Mouse (Mus musculus) stomach, embryonic 14.5 days (tissue): ENCODE results near the gene Npas2. TPM values are rescaled to one million over a fixed set of nuclear protein-coding genes. Genes with fewer than 3 reads are reported as not detected.

Experiments used
- ATAC-seq: fragments of 200-750 bp; cut with Nextera tagmentation; 2 replicates; pipeline ENCODE4 v1.8.0; 2017; ENCODE audit warnings: low read depth, moderate TSS enrichment; ENCODE audit not compliant: insufficient number of reproducible peaks, insufficient read depth, low FRiP score
- H3K27ac ChIP-seq: fragments of 300-500 bp; sonication (generic); 2 replicates; pipeline ENCODE4 v1.5.1; 2014; ENCODE audit warnings: mild to moderate bottlenecking, low read length, moderate library complexity, mixed read lengths
- H3K27me3 ChIP-seq: fragments of 300-500 bp; sonication (generic); 2 replicates; pipeline ENCODE4 v1.6.1; 2014; ENCODE audit warnings: low read length, control low read depth, mixed read lengths; ENCODE audit not compliant: control insufficient read depth, insufficient read depth
- H3K36me3 ChIP-seq: fragments of 300-500 bp; sonication (generic); 2 replicates; pipeline ENCODE4 v1.6.1; 2014; ENCODE audit warnings: mild to moderate bottlenecking, control low read depth, low read length, moderate library complexity, mixed read lengths; ENCODE audit not compliant: control insufficient read depth, insufficient read depth
- H3K4me1 ChIP-seq: fragments of 300-500 bp; sonication (generic); 2 replicates; pipeline ENCODE4 v1.6.1; 2014; ENCODE audit warnings: low read length, control low read depth, mixed read lengths; ENCODE audit not compliant: control insufficient read depth, insufficient read depth
- H3K4me2 ChIP-seq: fragments of 300-500 bp; sonication (generic); replicated peaks from 2 replicates; pipeline ENCODE4 v1.6.1; 2014; ENCODE audit warnings: low read depth, low read length, control low read depth
- H3K4me3 ChIP-seq: fragments of 300-500 bp; sonication (generic); 2 replicates; pipeline ENCODE4 v1.5.1; 2014; ENCODE audit warnings: low read depth, low read length, control low read depth
- H3K9ac ChIP-seq: fragments of 300-500 bp; sonication (generic); replicated peaks from 2 replicates; pipeline ENCODE4 v1.6.1; 2014; ENCODE audit warnings: low read depth, mild to moderate bottlenecking, control low read depth, low read length, moderate library complexity, mixed read lengths
- H3K9me3 ChIP-seq: fragments of 300-500 bp; sonication (generic); 2 replicates; pipeline ENCODE4 v1.6.1; 2016; ENCODE audit warnings: low read depth, low read length, control low read depth; ENCODE audit not compliant: control insufficient read depth
- WGBS: fragments of 180-500 bp; shearing (Covaris S2); extraction: QIAGEN DNeasy Blood & Tissue Kit; methylation state at CpG from one replicate; pipeline ENCODE4 v1.1.7; 2014; 5-methylcytosine and 5-hydroxymethylcytosine counted together
- polyA plus RNA-seq: library from polyadenylated mRNA; unstranded; fragments of >200 nt; fragmentation: Nextera tagmentation; extraction: Ambion mirVana; gene quantifications from 2 replicates; pipeline ENCODE4 v1.2.1, GENCODE M21; 2014

Gene Npas2
- polyA plus RNA-seq, 1 experiment from 2014 or later, result 0.81 TPM

DNA sequence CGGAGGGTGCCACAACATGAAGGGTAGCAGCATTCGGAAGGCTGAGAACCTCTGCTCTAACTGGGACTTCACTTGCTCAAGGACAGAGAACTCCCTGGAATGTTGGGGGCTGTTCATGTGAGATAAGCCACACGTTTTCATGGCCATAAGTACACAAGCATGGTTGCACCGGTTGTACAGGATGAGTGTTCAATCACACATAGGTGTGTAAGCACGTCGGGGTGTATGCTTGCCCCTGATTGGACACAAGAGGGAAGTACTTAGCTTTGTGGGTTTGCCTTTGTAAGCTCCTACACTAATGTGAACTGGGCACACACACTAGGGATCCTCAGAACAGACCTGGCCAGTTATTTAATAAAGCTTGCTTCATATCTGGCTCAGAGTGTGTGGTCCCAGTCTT, 204.8 kb downstream of the Npas2 start:
- peaks cover 4% of the 10 kb centered on the region; the same call in 1 of the 2 replicates for H3K9me3 ChIP-seq
- no peaks in the 10 kb centered on the region for H3K27me3 ChIP-seq
- no peak overlapping the region for H3K27ac ChIP-seq
- H3K4me2 ChIP-seq, result no peak overlapping the region
- no peaks in the 10 kb centered on the region for H3K4me1 ChIP-seq
- no peaks in the 10 kb centered on the region; the same call in 1 of the 2 replicates for H3K36me3 ChIP-seq
- WGBS, result 73% methylated on average over 6 of the region's 6 CpGs
- no peak overlapping the region for H3K4me3 ChIP-seq
- no peak overlapping the region for H3K9ac ChIP-seq
- no peak for ATAC-seq

DNA sequence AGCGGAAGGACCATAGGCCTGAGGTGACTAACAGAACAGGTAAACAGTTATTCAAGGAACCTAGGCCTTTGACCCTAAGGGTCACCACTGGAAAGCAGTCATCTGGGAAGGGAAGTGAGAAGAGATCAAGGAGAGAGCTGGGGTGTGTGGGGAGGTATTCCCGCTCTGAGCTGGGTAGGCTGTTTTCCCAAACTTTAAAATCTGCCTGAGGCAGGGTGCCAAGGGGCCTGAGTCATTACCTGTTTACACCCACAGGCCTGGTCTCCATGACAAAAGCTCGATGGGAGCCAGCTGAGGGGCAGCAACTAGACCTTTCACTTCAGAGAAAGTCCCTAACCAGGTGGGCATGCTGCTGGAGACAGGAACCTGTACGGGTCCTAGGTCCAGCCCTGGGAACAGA, 205.7 kb downstream of the Npas2 start:
- H3K36me3 ChIP-seq, result no peaks in the 10 kb centered on the region; the same call in 1 of the 2 replicates
- ATAC-seq, result no peak
- peaks cover 4% of the 10 kb centered on the region; the same call in 1 of the 2 replicates for H3K9me3 ChIP-seq
- H3K4me1 ChIP-seq, result no peaks in the 10 kb centered on the region
- no peak overlapping the region for H3K4me3 ChIP-seq
- no peak overlapping the region for H3K9ac ChIP-seq
- no peaks in the 10 kb centered on the region for H3K27me3 ChIP-seq
- no peak overlapping the region for H3K27ac ChIP-seq
- H3K4me2 ChIP-seq, result no peak overlapping the region
- WGBS, result 59% methylated on average over 4 of the region's 4 CpGs

DNA sequence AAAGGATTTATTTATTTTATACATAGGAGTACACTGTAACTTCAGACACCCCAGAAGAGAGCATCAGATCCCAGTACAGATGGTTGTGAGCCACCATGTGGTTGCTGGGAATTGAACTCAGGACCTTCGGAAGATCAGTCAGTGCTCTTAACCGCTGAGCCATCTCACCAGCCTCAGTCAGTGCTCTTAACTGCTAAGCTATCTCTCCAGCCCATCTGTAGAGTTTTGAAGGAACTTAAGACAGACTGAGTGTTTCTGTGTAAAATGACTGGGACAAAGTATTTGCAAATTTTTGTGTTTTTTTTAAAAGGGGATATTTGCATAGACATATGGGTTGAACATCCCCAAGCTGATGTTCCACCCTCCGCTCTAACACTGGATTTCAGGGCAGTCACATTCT, 206.6 kb downstream of the Npas2 start:
- 87% methylated on average over 3 of the region's 3 CpGs for WGBS

DNA sequence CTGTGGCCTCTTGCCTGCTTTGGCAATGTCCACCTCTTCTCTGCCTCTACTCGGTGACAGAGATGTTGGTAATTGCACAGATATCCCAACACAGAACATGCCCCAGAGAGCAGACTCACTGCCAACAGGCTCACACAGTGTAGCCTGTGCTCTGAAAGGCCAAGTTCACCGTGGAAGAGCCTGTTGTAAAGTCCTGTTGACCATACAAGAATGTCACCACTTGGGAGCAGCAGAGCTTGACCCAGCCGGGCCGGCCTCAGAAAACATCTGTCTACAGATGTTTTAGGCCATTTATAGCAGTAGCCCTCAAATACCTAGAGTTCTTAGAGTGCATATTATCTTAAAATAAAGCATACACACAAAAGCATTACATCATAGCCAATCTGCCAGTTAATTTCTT, 213.6 kb downstream of the Npas2 start:
- Histone ChIP-seq H3K27ac (no peak overlapping the region), H3K9ac (no peak overlapping the region), H3K4me2 (no peak overlapping the region), H3K36me3 (no peaks in the 10 kb centered on the region; the same call in 1 of the 2 replicates), H3K4me3 (no peak overlapping the region), H3K4me1 (0 out of 2 replicates have a peak, but pooled peaks cover 4% of the 10 kb centered on the region), H3K9me3 (no peaks in the 10 kb centered on the region), H3K27me3 (no peaks in the 10 kb centered on the region)
- ATAC-seq, result no peak
- WGBS, result 77% methylated on average over 4 of the region's 4 CpGs

More for the DNA sequence above, 206.6 kb downstream of the Npas2 start:
- Histone ChIP-seq H3K4me3 (no peak overlapping the region), H3K9ac (no peak overlapping the region), H3K27ac (no peak overlapping the region), H3K27me3 (no peaks in the 10 kb centered on the region), H3K36me3 (no peaks in the 10 kb centered on the region; the same call in 1 of the 2 replicates), H3K4me1 (no peaks in the 10 kb centered on the region), H3K4me2 (no peak overlapping the region), H3K9me3 (peaks cover 4% of the 10 kb centered on the region; the same call in 1 of the 2 replicates)
- no peak for ATAC-seq

DNA sequence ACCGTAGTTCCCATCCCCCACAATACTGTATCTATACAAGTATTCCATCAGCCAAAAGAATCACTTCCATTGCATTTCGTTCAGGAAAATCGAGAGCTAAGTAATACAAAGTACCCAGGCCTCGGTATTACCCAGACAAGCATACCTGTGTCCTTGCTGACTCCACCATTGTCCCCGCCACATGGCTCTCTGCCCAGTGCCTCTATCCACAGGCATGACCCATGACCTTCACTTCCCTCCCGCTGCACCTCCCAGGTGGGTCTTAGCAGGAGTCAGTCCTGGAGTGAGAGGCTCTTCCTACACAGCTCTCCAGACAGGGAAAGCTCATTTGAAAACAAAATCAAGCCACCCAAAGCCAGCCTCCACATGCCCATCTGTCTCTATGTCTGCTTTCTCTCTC, 214.6 kb downstream of the Npas2 start:
- H3K9ac ChIP-seq, result no peak overlapping the region
- H3K4me1 ChIP-seq, result 0 out of 2 replicates have a peak, but pooled peaks cover 4% of the 10 kb centered on the region
- H3K9me3 ChIP-seq, result no peaks in the 10 kb centered on the region
- H3K4me2 ChIP-seq, result no peak overlapping the region
- no peaks in the 10 kb centered on the region for H3K36me3 ChIP-seq
- H3K27me3 ChIP-seq, result no peaks in the 10 kb centered on the region
- WGBS, result 84% methylated on average over 6 of the region's 6 CpGs
- ATAC-seq, result no peak
- peak overlapping the region; percentile 22; the same call in 1 of the 2 replicates for H3K27ac ChIP-seq
- no peak overlapping the region for H3K4me3 ChIP-seq

DNA sequence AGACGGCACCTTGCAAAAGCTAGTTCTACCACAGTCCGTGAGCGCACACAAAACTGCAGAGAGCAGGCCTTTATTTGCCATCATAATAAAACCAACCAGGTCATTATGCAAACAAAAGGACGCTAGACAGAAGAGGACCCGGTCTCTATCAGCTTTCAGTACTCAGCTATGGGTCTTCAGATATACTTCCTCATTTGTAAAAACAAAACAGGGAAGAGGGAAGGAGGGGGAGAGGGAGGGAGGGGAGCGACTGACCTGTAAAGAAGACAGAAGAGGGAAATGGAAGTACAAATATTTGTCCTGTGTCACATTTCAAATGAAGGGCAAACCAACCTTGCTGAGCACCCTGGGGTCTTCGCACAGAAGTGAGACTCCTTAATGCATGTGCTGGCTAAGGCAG, 215.1 kb downstream of the Npas2 start:
- WGBS, result 52% methylated on average over 7 of the region's 7 CpGs
- H3K27ac ChIP-seq, result peak overlapping the region; percentile 22; the same call in 1 of the 2 replicates

DNA sequence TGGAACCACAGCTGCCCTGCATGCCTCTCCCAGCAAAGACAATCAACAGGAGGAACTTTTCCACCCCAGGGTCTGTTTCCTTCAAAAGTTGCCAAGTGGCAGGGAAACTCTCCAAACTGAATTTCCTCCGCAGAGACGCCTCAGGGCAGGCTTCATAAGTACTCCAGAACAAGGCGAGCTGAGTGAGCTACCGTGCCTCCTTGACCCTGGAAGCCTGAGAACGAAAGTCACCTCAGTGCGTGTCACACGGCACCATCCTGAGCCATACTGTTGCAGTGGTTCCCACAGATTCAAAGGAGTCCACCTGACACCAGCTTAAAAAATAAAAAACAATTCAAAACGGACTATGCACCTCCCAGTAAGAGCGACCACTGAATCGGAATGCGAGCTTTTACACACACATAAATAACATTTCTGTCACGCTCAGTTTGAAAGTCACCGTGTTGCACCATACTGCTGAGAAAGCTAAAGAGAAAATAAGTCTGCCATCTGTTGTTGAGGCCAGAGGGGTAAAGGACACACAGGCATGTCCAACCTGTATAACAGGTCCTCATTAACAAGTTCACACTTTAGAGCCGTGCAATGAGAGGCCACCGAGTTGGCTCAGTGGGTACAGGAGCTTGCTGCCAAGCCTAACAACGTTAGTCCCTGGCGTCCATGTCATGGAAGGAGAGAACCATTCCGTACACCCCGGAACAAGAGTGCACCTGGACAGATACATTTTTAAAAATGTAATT, 216.7 kb downstream of the Npas2 start:
- 0 out of 2 replicates have a peak, but pooled peaks cover 2% of the 10 kb centered on the region for H3K9me3 ChIP-seq
- no peak overlapping the region for H3K4me2 ChIP-seq
- H3K36me3 ChIP-seq, result no peaks in the 10 kb centered on the region
- H3K4me3 ChIP-seq, result no peak overlapping the region
- H3K4me1 ChIP-seq, result 0 out of 2 replicates have a peak, but pooled peaks cover 4% of the 10 kb centered on the region
- H3K27ac ChIP-seq, result no peak overlapping the region
- no peaks in the 10 kb centered on the region for H3K27me3 ChIP-seq
- 77% methylated on average over 19 of the region's 19 CpGs for WGBS
- no peak for ATAC-seq
- no peak overlapping the region for H3K9ac ChIP-seq

More for the DNA sequence above, 215.1 kb downstream of the Npas2 start:
- no peak overlapping the region for H3K4me2 ChIP-seq
- H3K9me3 ChIP-seq, result no peaks in the 10 kb centered on the region
- 0 out of 2 replicates have a peak, but pooled peaks cover 4% of the 10 kb centered on the region for H3K4me1 ChIP-seq
- no peaks in the 10 kb centered on the region for H3K36me3 ChIP-seq
- no peak overlapping the region for H3K9ac ChIP-seq
- H3K4me3 ChIP-seq, result no peak overlapping the region
- no peaks in the 10 kb centered on the region for H3K27me3 ChIP-seq
- no peak for ATAC-seq
